Mouse (Mus musculus) lung, postnatal 0 days (tissue): ENCODE results near the gene Nicn1.
A peak's percentile ranks its signal among the peaks of the same experiment; 100 is the strongest.

Experiments
- CTCF ChIP-seq: IDR thresholded peaks from 2 replicates; pipeline ENCODE4 v1.5.1; 2016; ENCODE audit warnings: antibody characterized with exemption, mild to moderate bottlenecking
- EP300 ChIP-seq: IDR thresholded peaks from 2 replicates; pipeline ENCODE4 v1.6.1; 2016; ENCODE audit warnings: antibody characterized with exemption, mild to moderate bottlenecking, control low read depth

- TF ChIP-seq CTCF (peak; percentile 39), EP300 (0 out of 2 replicates have a peak, but pooled peaks have one; percentile 17)
These were observed 10.0 kb upstream of the Nicn1 start for GRCm38 (mm10) chr9:108280071-108280828.
